Mouse (Mus musculus): ENCODE measurements around the gene Glrx5.

Gene Glrx5

DNA sequence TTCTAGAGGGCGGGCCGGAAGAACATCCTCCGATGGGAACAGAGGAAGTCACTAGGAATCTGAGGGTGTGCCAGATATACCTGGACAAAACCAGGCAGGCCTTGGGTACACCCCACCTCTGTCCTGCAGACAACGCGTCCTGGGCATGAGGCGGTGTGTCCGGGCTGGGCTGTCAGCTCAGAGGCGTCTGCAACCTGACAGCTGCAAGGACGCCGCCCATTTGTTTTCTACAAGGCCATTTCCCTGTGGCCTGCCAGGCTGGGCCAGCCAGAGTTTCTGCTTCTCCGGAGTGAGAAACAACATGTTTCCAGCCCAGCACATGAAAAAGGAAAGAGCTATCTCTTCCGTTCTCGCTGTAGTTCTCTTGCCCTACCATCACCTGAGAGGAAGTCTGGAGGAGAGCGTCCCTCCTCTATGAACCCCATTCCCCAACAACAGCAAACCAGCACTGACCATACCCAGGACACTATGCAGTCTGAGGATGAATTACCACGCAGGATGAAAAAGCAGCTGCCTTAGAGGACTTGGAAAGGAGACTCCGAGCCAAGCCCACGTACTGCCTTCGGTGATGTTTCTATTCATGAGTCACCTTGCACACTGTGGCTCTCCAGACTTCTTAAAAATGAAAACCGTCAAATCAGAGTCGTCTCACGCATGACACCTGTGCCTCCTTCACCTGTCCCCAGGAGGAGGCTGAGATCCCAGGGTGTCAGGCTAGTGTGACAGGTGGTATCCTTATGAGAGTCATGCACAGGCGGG lies 27.4 kb upstream of the Glrx5 start:
- no peak for DNase-seq (ENCODE audit: low spot score)

DNA sequence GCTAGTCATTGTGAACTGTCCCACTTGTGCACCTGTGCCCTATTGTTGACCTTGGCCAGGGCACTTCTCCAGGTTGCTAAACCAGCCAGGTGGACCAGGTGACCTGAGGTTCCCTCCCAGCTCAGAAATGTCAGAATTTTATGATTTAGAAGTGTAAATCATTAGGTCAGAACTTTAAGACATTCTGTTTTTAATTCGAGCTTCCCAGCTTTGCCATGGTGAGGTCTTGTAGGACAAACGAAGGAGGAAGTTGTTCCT lies 26.8 kb upstream of the Glrx5 start:
- no peak for DNase-seq (ENCODE audit: low spot score)

DNA sequence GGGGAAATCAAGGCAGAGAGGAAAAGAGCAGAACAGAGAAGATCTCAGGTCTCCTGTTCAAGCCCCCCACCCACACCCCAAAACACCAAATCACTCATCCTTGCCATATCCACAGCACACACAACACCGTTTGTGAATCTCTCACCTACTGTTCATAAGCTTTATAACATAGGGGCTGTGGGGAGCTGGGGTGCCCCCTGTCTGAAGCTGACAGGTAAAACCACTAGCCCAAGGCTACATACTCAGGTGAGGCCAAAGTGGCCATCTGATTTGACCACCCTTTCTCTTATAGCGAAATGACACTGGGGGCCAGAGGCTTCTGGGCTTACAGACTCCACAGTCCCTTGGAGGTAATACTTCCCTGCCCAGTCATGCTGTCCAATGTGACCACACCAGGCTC lies 24.3 kb upstream of the Glrx5 start:
- DNase-seq (ENCODE audit: low spot score): no peak

DNA sequence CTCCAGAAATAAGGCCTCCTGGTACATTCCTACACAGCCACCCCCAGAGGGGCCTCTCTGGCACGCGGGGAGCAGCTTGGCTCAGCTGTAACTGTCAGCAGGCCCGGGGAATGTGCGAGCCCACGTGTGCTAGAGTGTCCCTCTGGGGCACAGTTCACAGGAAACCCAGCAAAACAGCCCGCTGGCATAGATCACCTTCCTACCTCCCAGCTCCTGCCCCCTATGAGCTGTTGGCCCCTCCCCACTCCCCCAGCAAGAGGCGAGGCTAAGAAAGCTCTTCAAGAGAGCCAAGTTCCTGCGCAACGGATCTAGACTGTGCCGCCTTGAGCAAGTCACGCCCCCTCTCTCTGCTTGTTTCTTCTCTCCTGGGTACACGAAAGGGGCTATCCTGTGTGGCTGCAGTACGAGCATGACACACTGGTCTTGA lies 23.7 kb upstream of the Glrx5 start:
- DNase-seq (ENCODE audit: low spot score): no peak

DNA sequence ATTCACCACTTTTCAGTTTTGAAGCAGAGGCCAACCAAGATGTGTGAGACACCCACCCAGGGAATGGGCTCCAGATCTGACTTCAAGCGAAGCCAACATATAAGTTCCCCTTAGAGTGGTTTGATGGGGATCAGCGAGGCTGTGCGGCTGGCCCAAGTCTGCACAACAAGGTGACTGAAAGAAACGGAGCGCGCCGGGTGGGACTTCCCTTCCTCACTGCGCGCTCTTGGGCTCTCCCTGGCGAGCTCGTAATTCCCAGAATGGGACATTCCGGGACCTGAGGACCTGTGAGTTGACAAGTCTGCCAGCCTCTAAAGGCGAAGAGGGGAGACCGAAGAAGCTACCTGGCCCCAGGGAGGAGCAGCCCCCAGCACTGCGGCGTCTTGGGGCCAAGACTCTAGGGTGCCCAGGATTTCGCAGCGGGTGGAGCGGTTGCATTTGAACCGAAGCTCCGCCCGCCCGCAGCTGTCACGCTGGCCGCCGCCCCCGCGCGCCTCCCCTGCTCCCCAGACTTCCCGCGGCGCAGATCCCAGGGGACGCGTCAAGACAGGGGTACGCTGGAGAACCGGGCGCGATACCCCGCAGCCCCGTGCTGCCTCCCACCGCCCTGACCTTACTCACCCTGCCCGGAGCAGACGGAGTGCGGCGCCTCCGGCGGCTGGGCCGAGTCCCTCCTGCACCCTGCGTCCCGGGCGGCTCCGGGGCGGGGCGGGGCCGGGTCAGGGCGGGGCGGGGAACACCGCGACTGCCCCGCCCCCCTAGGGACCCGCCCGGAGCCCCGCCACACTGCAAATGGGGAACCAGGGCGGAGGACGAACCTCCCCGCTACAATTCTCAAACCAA lies 22.9 kb upstream of the Glrx5 start, which contains the start of gene Syne3:
Gene Syne3, minus strand, starts transcription at position 440 of the 843 bp plus-strand sequence.
- DNase-seq (ENCODE audit: low spot score): peak; percentile 59

DNA sequence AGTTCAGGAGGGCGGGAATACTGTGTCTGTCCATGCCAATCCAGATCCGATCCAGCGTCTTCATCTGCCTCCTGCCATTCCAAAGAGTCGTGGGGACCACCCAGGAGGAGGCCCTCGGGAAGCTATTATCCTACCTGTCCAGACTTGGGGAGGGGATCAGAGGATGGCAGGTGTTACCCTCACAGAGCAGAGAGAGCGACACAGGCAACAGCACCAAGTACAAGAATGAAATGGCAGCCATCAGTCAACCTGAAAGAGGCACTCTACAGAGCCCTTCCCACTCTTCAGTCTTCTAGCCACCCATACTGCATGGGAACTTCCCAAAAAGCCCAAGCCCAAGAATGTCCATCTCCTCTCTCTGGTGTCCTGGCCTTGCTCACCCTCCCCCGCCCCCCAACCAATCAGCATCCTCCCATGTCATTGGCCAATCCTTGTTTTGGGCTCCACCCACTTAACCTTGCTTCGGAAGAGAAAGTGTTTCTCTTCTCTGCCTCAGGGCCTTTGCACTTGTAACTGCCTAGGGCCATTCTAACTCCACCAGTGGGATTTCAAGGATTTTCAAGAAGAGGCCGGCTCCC lies 22.2 kb upstream of the Glrx5 start:
- no peak for DNase-seq (ENCODE audit: low spot score)

DNA sequence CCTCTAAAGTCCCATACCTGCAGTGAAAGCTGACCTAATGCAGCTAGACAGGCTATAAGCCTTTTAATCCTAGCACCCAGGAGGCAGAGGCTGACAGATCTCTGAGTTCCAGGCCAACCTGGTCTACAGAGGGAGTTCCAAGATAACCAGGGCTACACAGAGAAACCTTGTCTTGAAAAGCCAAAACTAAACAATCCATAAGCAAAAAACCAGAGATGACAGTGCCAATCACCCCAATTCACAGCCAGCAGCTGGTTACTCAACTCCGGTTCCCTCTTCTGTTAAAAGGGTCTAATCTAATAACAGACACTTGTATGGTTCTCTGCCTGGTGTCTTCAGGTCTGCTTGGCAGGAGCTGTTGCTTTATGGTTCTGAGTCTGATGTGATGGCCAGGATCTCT lies 20.9 kb upstream of the Glrx5 start:
- no peak for DNase-seq (ENCODE audit: low spot score)

DNA sequence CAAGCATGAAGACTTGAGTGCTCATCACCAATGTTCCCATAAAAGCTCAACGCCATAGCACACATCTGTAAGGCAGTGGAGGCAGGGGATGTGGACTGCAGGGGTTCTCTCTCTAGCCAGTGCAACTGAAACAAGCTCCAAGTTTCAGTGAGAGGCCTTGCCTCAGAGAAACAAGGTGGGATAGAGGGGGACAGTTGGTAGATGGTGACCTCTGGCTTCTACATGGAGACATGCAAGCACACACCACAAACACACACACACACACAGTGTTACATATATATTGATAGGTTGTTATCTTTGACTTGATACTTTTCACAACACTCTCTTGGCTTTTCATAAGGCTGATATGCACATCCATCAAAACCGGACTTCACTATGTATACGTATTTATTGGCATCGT lies 20.2 kb upstream of the Glrx5 start:
- DNase-seq (ENCODE audit: low spot score): no peak

DNA sequence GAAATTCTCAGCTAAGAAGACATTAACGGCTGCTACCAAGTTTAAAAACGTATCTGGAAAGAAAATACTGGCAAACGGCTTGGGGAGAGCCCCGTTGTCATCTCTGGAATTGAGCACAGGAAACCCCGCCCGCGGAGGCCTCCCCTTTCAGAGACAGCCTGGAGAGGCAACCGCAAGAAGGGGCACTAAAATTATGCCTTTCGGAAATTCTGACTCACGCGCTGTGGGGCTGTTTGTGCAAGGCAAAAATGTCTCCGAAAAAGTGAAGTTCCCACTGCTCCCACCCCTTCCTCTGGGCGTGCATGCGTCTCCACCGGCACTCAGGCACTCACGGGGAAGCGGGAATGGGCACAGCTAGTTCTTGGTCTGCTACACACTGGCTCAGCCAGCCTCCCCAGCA lies 19.4 kb upstream of the Glrx5 start:
- peak; percentile 60 for DNase-seq (ENCODE audit: low spot score)

DNA sequence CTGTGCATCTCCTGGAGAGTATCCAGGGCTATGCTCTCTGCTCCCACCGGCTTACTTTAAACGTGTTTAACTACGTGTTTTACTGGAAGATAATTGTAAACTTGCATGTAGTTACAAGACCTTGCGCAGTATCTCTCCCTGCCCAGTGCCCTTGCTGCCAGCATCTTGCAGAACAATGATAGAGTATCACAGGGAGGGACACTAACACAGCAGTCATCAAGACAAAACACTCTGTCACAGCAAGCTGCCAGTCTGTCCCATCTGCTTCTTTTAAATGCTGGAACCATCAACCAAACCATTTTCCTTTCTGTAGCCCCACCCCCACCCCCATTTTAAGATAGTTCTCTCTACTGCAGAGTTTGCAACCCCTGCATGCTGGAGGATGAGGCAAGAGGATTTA lies 16.3 kb upstream of the Glrx5 start:
- DNase-seq (ENCODE audit: low spot score): no peak

DNA sequence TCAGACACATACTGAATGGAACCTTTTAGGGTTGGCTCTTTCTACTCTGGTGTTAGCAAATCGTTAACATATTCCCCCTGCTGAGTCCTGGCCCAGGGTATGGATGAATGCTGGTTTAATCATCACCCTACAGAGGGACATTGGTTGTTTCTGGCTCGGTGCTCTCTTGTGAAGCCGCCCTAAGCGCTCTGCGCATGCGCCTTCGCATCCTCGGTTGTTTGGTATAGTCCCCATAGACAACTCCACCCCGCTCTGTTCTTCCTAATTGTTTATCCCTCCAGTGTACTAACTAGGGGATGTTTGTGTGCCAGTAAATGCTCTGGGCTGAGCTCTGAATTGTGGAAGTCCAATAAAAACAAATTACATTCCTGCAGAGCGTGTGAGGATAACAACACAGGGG lies 15.8 kb upstream of the Glrx5 start:
- no peak for DNase-seq (ENCODE audit: low spot score)

DNA sequence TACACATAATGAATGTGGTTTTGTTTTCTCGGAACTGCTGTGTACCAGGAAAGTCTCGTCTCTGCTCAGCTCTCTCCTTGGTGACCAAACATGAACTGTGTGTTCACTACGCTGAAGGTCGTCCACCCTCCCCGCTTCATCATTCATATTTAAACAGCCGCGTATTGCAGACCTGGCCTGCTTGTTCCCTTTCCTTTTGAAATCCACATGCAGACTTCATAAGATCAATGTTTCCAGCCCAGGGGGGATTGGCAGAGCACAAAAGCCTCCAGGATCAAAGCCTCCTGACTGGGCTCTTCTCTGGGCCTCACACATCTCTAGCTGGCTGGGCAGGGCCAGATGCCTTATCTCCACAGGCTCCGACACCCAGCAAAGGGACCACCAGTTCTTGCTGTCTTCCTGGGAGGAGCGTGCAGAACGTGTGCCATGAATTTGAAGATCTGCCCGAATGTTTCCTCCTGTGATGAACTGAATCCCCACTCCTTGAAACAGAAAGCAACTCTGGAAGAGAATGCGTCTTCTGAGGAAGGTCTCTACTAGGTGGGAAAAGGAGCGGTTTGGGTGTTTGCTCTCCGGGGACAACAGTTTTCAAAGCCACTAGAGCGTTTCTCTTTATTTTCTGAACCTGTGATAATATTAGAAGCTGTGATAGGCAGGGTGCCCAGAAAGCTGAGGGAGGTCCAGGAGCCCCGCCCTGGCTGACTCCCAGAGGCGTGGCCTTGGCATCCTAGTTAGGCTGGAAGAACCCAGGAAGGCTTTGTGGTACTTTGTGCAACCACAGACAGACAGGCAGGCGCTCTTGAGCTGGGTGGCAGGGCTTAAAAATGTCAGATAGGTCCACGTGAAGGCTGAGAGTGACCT lies 12.9 kb upstream of the Glrx5 start:
- no peak for DNase-seq (ENCODE audit: low spot score)

DNA sequence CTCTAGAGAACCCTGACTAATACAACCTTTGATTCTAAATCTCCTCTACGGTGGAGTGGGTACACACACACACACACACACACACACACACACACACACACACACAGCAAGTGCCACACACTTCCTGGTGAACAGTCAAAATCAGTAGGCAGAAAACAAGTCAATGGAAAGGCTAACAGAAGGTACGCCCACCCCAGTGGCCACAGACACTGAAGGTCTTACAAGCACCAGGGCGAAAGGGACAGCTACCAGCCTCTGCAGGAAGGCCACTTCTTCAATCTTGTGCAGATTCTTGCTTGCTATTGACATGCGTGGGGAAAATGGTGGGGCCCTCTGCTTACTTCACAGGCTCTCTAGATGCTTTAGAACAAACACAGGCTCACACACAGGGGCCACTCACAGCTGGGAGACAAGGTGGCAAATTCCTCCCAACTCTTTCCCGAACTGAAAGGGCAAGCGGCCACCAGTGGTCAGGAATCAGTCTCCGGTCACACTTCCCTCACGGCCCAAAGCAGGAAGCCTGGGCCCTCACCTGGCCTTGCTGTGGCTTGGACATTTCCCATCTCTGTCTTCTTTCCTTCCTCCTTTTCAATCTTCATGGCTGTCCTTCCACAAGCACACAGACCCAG lies 10.9 kb upstream of the Glrx5 start:
- no peak for DNase-seq (ENCODE audit: low spot score)

DNA sequence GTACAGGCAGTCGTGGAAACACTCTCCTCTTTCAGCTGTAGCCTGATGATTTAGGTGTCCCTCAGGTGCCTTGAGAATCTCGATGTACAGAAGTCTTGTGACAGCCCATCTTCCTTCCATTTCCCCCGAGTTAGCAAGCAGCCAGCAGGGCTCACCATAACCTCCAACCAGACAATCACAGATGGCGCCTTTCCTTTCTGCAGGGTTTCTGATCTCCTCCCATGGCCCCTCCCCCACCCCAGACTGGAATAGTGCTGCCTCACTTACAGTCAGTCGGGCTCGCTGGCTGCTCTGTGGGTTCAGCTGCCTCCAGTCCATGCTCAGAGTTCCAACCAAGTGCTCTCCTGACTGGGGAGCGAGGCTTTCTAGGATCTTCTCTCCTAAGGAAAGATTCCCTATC lies 10.3 kb upstream of the Glrx5 start:
- no peak for DNase-seq (ENCODE audit: low spot score)

DNA sequence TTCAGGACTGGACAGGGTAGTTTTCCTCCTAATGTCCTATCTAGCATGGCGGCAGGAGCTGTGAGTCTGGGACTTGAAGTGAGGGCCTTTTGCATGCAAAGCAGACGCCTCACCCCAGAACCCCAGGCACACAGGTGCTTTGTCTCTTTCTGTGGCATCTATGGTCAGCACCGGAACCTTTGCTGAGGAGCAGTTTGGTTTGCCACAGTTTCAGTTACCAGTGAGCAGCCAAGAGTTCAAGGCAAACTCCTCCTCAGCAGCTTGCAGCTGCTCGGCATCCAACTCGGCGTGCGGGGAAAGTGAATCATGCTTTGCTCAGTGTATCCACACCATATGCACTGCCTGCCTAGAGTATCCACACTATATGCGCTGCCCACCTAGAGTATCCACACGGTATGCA lies 9.7 kb upstream of the Glrx5 start:
- DNase-seq (ENCODE audit: low spot score): no peak

DNA sequence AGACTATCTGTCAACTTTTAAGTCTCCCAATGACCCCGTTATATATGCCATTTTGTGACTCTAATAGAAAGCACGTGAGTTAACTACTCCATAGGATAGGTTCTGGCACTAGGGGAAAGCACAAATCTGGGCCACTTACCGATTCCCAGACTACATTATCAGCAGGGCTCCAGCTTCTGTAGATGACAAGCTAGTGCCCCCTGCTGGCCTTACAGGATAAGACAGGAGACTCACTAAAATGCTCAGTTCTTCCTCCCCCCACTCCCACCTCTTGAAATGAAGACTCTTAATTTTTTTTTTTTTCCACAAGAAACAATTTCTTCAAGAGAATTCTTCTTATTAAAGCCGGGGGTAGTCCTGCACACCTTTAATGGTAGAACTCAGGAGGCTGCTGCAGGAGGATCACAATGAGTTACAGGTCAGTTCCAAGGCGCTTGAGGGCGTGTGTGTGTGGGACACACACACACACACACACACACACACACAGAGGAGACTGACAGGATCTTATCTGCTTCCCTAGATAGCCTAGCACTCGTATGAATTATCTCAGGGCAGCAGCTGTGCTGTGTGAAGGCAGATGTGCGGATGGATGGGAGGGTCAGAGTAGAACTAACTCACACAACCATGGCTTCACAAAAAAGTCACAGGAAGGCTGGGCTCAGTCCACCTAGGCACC lies 7.1 kb upstream of the Glrx5 start:
- peak; percentile 70 for DNase-seq (ENCODE audit: low spot score)

DNA sequence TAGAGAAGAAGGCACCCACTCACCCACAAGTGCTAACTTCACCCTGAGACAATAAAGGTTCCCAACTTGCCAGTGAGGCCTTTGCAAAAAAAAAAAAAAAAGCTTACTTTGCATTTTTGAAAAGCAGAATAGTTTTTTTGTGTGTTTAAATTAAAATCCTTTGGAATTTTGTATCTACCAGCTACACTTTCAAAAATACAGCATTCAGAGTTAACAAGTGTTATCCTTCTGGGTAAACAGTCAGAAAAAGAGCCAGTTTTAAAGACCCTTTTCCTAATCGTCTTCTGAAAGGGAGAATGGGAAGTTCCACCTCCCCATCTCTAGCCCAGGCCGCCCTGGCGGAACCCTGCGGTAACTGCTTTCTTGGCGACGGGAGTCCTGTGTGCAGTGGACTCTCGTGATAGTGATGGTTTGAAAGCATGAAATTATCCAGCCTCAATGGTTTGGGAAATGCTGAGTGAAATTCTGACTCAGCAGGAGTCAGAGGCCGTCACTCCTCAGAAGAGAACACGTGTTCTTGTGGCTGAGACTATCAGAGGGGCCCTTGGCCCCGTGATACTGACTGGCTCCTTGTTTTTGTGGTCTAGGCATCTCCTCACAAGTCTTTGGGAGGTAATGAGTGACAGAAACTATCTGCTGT lies 6.4 kb upstream of the Glrx5 start:
- DNase-seq (ENCODE audit: low spot score): no peak

DNA sequence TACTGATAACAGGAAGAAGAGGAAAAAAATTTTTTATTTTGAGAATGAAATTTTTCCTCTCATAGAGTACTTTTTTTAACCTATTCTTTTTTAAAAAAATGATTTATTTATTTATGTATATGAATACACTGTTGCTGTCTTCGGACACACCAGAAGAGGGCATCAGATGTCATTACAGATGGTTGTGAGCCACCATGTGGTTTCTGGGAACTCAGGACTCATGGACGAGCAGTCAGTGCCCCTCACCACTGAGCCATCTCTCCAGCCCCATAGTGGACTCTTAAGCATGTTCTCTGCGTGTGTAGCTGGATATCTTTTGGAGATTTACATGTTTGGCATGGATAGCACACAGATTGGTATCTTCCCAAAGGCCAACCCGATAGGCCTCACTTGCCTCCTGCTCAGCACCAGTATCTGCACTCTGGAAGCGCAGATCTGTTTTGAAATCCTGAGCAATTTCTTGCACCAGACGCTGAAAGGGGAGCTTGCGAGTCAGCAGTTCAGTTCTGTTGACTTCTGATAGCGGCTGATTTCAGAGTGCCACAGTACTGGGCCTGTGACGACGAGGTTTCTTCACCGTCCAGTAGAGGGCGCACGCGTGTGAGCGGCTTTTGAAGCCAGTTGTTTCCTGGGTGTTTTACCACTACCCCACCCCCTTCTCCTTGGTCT lies 5.0 kb upstream of the Glrx5 start:
- peak; percentile 75 for DNase-seq (ENCODE audit: low spot score)

DNA sequence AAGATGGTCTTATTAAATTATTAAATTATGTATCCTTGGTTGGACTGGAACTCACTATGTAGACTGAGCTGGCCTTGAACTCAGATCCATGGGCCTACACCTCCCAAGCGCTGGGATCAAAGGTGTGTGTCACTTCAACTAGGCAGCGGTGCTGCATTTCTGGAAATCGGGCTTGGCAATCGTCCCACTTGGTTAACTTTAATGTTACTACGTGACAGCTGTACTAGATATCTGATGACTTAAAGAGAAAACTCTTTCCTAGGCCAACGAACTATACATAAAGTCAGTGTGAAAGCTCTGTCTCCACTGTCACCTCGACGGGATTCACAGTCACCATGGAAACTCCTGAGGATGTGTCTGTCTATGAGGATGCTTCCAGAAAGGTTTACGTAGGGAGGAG lies 2.6 kb upstream of the Glrx5 start:
- no peak for DNase-seq (ENCODE audit: low spot score)

All from urinary bladder, postnatal 25 days (tissue).